Mouse (Mus musculus) intestine, embryonic 14.5 days (tissue): ENCODE data around the gene Wfdc17. TPM values are rescaled to one million over a fixed set of nuclear protein-coding genes. Genes with fewer than 3 reads are reported as not detected.
A peak's percentile ranks its signal among the peaks of the same experiment; 100 is the strongest.

Experiments
- ATAC-seq: fragments of 200-750 bp; cut with Nextera tagmentation; replicated peaks from 2 replicates; pipeline ENCODE4 v1.8.0; 2017; ENCODE audit warnings: low read depth, moderate number of reproducible peaks, moderate TSS enrichment, moderate library complexity; ENCODE audit not compliant: low FRiP score, low TSS enrichment
- DNase-seq: peaks from one replicate; pipeline ENCODE4 v3.0.0-alpha.2; 2018; ENCODE audit warnings: low spot score
- H3K27ac ChIP-seq: fragments of 300-500 bp; sonication (generic); 2 replicates; pipeline ENCODE4 v1.5.1; 2014; ENCODE audit warnings: low read depth, mild to moderate bottlenecking, control low read depth
- H3K27me3 ChIP-seq: fragments of 300-500 bp; sonication (generic); replicated peaks from 2 replicates; pipeline ENCODE4 v1.6.1; 2014; ENCODE audit warnings: low read length, control low read depth; ENCODE audit not compliant: control insufficient read depth, insufficient read depth
- H3K36me3 ChIP-seq: fragments of 300-500 bp; sonication (generic); 2 replicates; pipeline ENCODE4 v1.6.1; 2014; ENCODE audit warnings: low read length, control low read depth; ENCODE audit not compliant: control insufficient read depth, insufficient read depth
- H3K4me1 ChIP-seq: fragments of 300-500 bp; sonication (generic); replicated peaks from 2 replicates; pipeline ENCODE4 v1.6.1; 2014; ENCODE audit warnings: low read length, control low read depth, mixed read lengths; ENCODE audit not compliant: control insufficient read depth, insufficient read depth
- H3K4me2 ChIP-seq: fragments of 300-500 bp; sonication (generic); 2 replicates; pipeline ENCODE4 v1.6.1; 2014; ENCODE audit warnings: low read length
- H3K4me3 ChIP-seq: fragments of 300-500 bp; sonication (generic); 2 replicates; pipeline ENCODE4 v1.5.1; 2014; ENCODE audit warnings: low read depth, low read length, control low read depth, mixed read lengths
- H3K9ac ChIP-seq: fragments of 300-500 bp; sonication (generic); 2 replicates; pipeline ENCODE4 v1.6.1; 2014; ENCODE audit warnings: mild to moderate bottlenecking, low read length
- H3K9me3 ChIP-seq: fragments of 300-500 bp; sonication (generic); 2 replicates; pipeline ENCODE4 v1.6.1; 2016; ENCODE audit warnings: low read length, control low read depth; ENCODE audit not compliant: control insufficient read depth
- WGBS: fragments of 180-500 bp; shearing (Covaris S2); extraction: QIAGEN DNeasy Blood & Tissue Kit; methylation state at CpG from one replicate; pipeline ENCODE4 v1.1.7; 2014; 5-methylcytosine and 5-hydroxymethylcytosine counted together
- polyA plus RNA-seq: library from polyadenylated mRNA; unstranded; fragments of >200 nt; fragmentation: Nextera tagmentation; extraction: Ambion mirVana; gene quantifications from 2 replicates; pipeline ENCODE4 v1.2.1, GENCODE M21; 2014

Gene Wfdc17
- polyA plus RNA-seq, 1 experiment from 2014 or later: 2.6 TPM

DNA sequence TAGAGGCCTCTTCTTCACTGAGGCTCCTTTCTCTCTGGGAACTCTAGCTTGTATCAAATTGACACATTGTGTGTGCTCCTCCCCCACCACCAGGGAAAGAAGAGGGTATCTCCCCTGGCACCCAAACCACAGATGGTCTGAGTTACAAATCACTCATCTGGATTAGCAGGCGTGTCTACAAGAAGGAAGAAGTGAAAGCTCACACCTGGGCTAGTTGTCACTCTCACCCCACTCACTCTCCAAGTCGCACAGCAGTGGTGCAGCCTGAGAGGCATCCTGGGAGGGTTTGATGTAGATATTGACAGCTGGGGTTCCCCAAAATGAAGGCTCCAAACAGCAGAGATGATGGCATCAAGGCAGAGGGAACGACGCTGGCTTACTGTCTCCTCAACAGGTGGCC is 42.4 kb downstream of the Wfdc17 start:
- Histone ChIP-seq H3K36me3 (no peaks in the 10 kb centered on the region), H3K27ac (no peak overlapping the region), H3K4me2 (no peak overlapping the region), H3K9me3 (no peaks in the 10 kb centered on the region), H3K27me3 (peaks cover 3% of the 10 kb centered on the region; the same call in 1 of the 2 replicates), H3K4me3 (no peak overlapping the region), H3K9ac (no peak overlapping the region), H3K4me1 (no peaks in the 10 kb centered on the region)
- ATAC-seq (no peak), DNase-seq (no peak)
- WGBS: 64% methylated on average over 4 of the region's 4 CpGs

- DNase-seq (no peak), ATAC-seq (no peak)
- Histone ChIP-seq H3K4me3 (no peak within 1 kb of the TSS), H3K9ac (no peak within 1 kb of the TSS), H3K9me3 (no peaks in the 10 kb centered on the region), H3K4me2 (no peak within 1 kb of the TSS), H3K27me3 (peaks cover 3% of the 10 kb centered on the region; the same call in 1 of the 2 replicates), H3K36me3 (no peaks in the 10 kb centered on the region), H3K27ac (no peak within 1 kb of the TSS), H3K4me1 (no peaks in the 10 kb centered on the region)
- WGBS: 79% methylated on average over 5 of the region's 5 CpGs
These were observed 42.9 kb downstream of the Wfdc17 start, which contains the start of gene Wfdc21 for GRCm38 (mm10) chr11:83746681-83747080. Gene Wfdc21, plus strand, starts transcription at chr11:83746940.

DNA sequence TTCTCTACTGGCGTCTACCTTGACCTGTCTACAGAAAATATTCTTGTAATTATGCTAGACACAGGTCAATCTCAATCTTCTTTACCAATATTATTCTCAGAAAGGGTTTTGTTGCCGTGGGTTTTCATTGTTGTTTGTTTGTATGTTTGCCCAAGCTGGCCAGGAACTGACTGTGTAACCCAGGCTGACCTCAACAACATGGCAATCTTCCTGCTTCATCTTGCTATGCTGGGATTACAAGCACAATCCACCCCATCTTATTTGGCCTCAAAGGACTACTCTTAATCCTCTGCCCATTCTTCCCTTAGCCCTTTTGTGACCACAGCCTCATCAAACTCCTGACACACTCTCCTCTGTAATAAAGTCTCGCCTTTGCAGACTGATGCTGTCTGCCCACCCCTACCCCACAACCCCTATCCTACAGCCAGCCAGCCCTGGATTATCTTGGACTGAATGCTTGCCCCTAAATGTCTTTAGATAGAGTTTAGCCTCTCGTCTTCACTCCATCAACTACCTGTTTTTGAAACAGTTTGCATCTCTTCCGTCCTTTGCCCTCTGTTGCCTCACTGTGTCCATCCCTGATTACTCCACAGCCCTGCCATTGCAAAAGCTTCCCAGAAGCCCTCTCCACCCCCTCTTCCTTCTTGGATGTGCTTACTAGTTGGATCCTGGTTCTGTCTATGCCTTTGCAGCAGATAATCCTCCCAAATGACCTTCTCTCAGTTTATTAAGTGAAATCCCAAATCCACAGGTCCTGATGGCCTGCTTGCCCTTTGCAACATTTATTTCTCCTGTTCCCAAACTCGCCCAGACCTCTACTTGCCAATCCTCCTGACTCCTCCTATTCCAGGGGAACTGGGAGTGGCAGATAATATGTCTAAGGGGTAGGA is 43.8 kb downstream of the Wfdc17 start:
- Histone ChIP-seq H3K9me3 (no peaks in the 10 kb centered on the region), H3K9ac (no peak overlapping the region)
- WGBS: 66% methylated on average over 6 of the region's 6 CpGs

GRCm38 (mm10) chr11:83753581-83754181 is 49.9 kb downstream of the Wfdc17 start, which contains the start of gene Heatr6:
Gene Heatr6, plus strand, starts transcription at chr11:83753696.
- Histone ChIP-seq H3K4me1 (peaks cover 9% of the 10 kb centered on the region), H3K4me3 (peak within 1 kb of the TSS; percentile 92), H3K9me3 (no peaks in the 10 kb centered on the region), H3K36me3 (peaks cover 25% of the 10 kb centered on the region), H3K27me3 (no peaks in the 10 kb centered on the region), H3K9ac (peak within 1 kb of the TSS; percentile 80), H3K27ac (peak within 1 kb of the TSS; percentile 69), H3K4me2 (peak within 1 kb of the TSS; percentile 89)
- WGBS: under 1% methylated on average over 47 of the region's 47 CpGs
- ATAC-seq (peak; percentile 95), DNase-seq (peak; percentile 94)

More for the DNA sequence above, 43.8 kb downstream of the Wfdc17 start:
- H3K4me1 ChIP-seq: no peaks in the 10 kb centered on the region
- no peak overlapping the region for H3K27ac ChIP-seq
- H3K27me3 ChIP-seq: peaks cover 3% of the 10 kb centered on the region; the same call in 1 of the 2 replicates
- ATAC-seq: no peak
- DNase-seq: no peak
- H3K4me2 ChIP-seq: no peak overlapping the region
- no peak overlapping the region for H3K4me3 ChIP-seq
- H3K36me3 ChIP-seq: no peaks in the 10 kb centered on the region

GRCm38 (mm10) chr11:83754227-83754626 is 50.4 kb downstream of the Wfdc17 start:
- peak overlapping the region; percentile 80 for H3K9ac ChIP-seq
- peaks cover 9% of the 10 kb centered on the region for H3K4me1 ChIP-seq
- peak overlapping the region; percentile 92 for H3K4me3 ChIP-seq
- H3K27ac ChIP-seq: peak overlapping the region; percentile 69
- ATAC-seq (no peak), DNase-seq (no peak)
- peaks cover 31% of the 10 kb centered on the region for H3K36me3 ChIP-seq
- H3K4me2 ChIP-seq: peak overlapping the region; percentile 89
- 5% methylated on average over 8 of the region's 8 CpGs for WGBS
- H3K27me3 ChIP-seq: no peaks in the 10 kb centered on the region
- no peaks in the 10 kb centered on the region for H3K9me3 ChIP-seq

Other genes with a start within 250 kb of the Wfdc17 start
- gene Mmp28, start 240.9 kb upstream of the Wfdc17 start, polyA plus RNA-seq: 1.2 and 1.5 TPM in 2 replicates
- gene Taf15, start 230.9 kb upstream of the Wfdc17 start, polyA plus RNA-seq: 13.5 and 14.1 TPM in 2 replicates
- gene Heatr9, start 181.8 kb upstream of the Wfdc17 start, polyA plus RNA-seq: not detected in 2 replicates
- gene Ccl5, start 173.5 kb upstream of the Wfdc17 start, polyA plus RNA-seq: 2.9 and 3.0 TPM in 2 replicates
- 6.0 and 6.8 TPM in 2 replicates for gene Ccl9, start 125.4 kb upstream of the Wfdc17 start, polyA plus RNA-seq
- gene Ccl6, start 110.9 kb upstream of the Wfdc17 start, polyA plus RNA-seq: 3.9 and 4.3 TPM in 2 replicates
- gene Rpl9-ps1, start 58.4 kb upstream of the Wfdc17 start, polyA plus RNA-seq: not detected in 2 replicates
- gene Ccl3, start 54.6 kb upstream of the Wfdc17 start, polyA plus RNA-seq: 0.32 and 0.65 TPM in 2 replicates
- 0.30 and 0.68 TPM in 2 replicates for gene Ccl4, start 41.4 kb upstream of the Wfdc17 start, polyA plus RNA-seq
- not detected in 2 replicates for gene Wfdc18, start 5.0 kb downstream of the Wfdc17 start, polyA plus RNA-seq
- 0.65 TPM in 1 of 2 replicates, not detected in the other for gene Wfdc21, start 42.9 kb downstream of the Wfdc17 start, polyA plus RNA-seq
- 24.0 and 28.4 TPM in 2 replicates for gene Heatr6, start 49.7 kb downstream of the Wfdc17 start, polyA plus RNA-seq
- 11.5 and 15.1 TPM in 2 replicates for gene Hnf1b, start 146.1 kb downstream of the Wfdc17 start, polyA plus RNA-seq
- gene Ddx52, start 238.1 kb downstream of the Wfdc17 start, polyA plus RNA-seq: 35.5 and 35.6 TPM in 2 replicates